8 mouse cellular contexts compared by ENCODE assay signal in genomic region chr5:72202016-72202415, GRCm38 (mm10). TPM values are rescaled to one million over a fixed set of nuclear protein-coding genes. Genes with fewer than 3 reads are reported as not detected.
A peak's percentile ranks its signal among the peaks of the same experiment; 100 is the strongest.
DNase-seq lines count a peak whose midpoint lies in the region; ATAC-seq and TF ChIP-seq lines count a peak whose summit lies in the region.

No protein-coding gene starts in this region.

- H3K4me1 ChIP-seq in megakaryocyte, embryonic 14.5 days: peaks cover 32% of the 10 kb centered on the region
- H3K4me1 ChIP-seq in heart, embryonic 12.5 days (replicated peaks): peaks cover 12% of the 10 kb centered on the region
- no peaks in the 10 kb centered on the region for H3K4me1 ChIP-seq in stomach, postnatal 0 days (replicated peaks; ENCODE audit: control insufficient read depth, insufficient read depth)

- no peak for TF ChIP-seq EP300 in stomach, postnatal 0 days (optimal IDR thresholded peaks at IDR 0.05)

- H3K27me3 ChIP-seq in megakaryocyte, embryonic 14.5 days (replicated peaks): no peaks in the 10 kb centered on the region
- H3K27me3 ChIP-seq in heart, embryonic 12.5 days (replicated peaks): no peaks in the 10 kb centered on the region
- no peaks in the 10 kb centered on the region for H3K27me3 ChIP-seq in stomach, postnatal 0 days (ENCODE audit: control insufficient read depth, insufficient read depth, low read length)

- H3K9ac ChIP-seq in heart, embryonic 12.5 days: no peak overlapping the region
- no peak overlapping the region for H3K9ac ChIP-seq in stomach, postnatal 0 days (ENCODE audit: low read length)

- H3K4me2 ChIP-seq in heart, embryonic 12.5 days: peak overlapping the region; percentile 39
- H3K4me2 ChIP-seq in stomach, postnatal 0 days (replicated peaks; ENCODE audit: low read depth): peak overlapping the region; percentile 31; the same call in 1 of the 2 replicates

- no peak for ATAC-seq in megakaryocyte, adult 5-6 weeks (ENCODE audit: poor library complexity, severe bottlenecking)
- no peak for ATAC-seq in heart, embryonic 12.5 days (ENCODE audit: insufficient number of reproducible peaks, low FRiP score)
- no peak for ATAC-seq in stomach, postnatal 0 days (ENCODE audit: low FRiP score, low TSS enrichment)
- no peak for ATAC-seq in cerebellum, adult (ENCODE audit: insufficient number of reproducible peaks, low FRiP score, low TSS enrichment)

- no peaks in the 10 kb centered on the region for H3K36me3 ChIP-seq in megakaryocyte, embryonic 14.5 days (replicated peaks; ENCODE audit: low read length)
- H3K36me3 ChIP-seq in heart, embryonic 12.5 days: no peaks in the 10 kb centered on the region
- H3K36me3 ChIP-seq in stomach, postnatal 0 days (ENCODE audit: control insufficient read depth, insufficient read depth, low read length): no peaks in the 10 kb centered on the region

- peak overlapping the region; percentile 5 for H3K4me3 ChIP-seq in megakaryocyte, embryonic 14.5 days (replicated peaks)
- no peak overlapping the region for H3K4me3 ChIP-seq in heart, embryonic 12.5 days
- H3K4me3 ChIP-seq in stomach, postnatal 0 days (ENCODE audit: low read depth, low read length): no peak overlapping the region

- DNase-seq in R1 (ENCODE audit: low read depth, low spot score): peak; percentile 84
- DNase-seq in kidney, postnatal 4 days: peak; percentile 12 to 37
- no peak for DNase-seq in stomach, postnatal 0 days (ENCODE audit: low spot score)
- DNase-seq in cerebellum, postnatal 14 days: no peak

- 0 out of 2 replicates have a peak, but pooled peaks cover 5% of the 10 kb centered on the region for H3K9me3 ChIP-seq in megakaryocyte, embryonic 14.5 days
- H3K9me3 ChIP-seq in heart, embryonic 12.5 days (replicated peaks): no peaks in the 10 kb centered on the region
- no peaks in the 10 kb centered on the region for H3K9me3 ChIP-seq in stomach, postnatal 0 days (ENCODE audit: control insufficient read depth, low read length)

- H3K27ac ChIP-seq in heart, embryonic 12.5 days (ENCODE audit: poor library complexity, severe bottlenecking): no peak overlapping the region
- H3K27ac ChIP-seq in stomach, postnatal 0 days (replicated peaks): peak overlapping the region; percentile 59

- WGBS in heart, embryonic 12.5 days: 42% methylated on average over 10 of the region's 10 CpGs
- 63% methylated on average over 10 of the region's 10 CpGs for WGBS in stomach, postnatal 0 days

- TF ChIP-seq CTCF in stomach, postnatal 0 days (IDR thresholded peaks at IDR 0.05; ENCODE audit: low read depth): no peak

RNA-seq across cellular contexts. Expression of gene Commd8, which starts 34.0 kb away (rescaled TPM):
- 5.4 TPM in 1 of 2 replicates, not detected in the other for polyA plus RNA-seq in megakaryocyte, embryonic 14.5 days (2012; ENCODE audit: insufficient read depth, low replicate concordance)
- 231 and 298 TPM in 2 replicates for total RNA-seq in megakaryocyte, adult 5-6 weeks (2015)
- 142 and 175 TPM in 2 replicates for total RNA-seq in megakaryocyte, adult 5-6 weeks (2017)
- polyA plus RNA-seq in heart, embryonic 12.5 days (2016; fragmentation: Nextera tagmentation; extraction: Ambion mirVana): 124 and 127 TPM in 2 replicates
- polyA plus RNA-seq in stomach, postnatal 0 days (2015; fragmentation: Nextera tagmentation; extraction: Ambion mirVana): 117 and 118 TPM in 2 replicates

Comparison
In these comparisons a context has a peak if more than half of its experiments do, and no peak if none do; other contexts are left out.
1. DNase-seq: peak in R1 (single experiment) and kidney, postnatal 4 days (2 of 2); none in stomach, postnatal 0 days (single experiment) and cerebellum, postnatal 14 days (0 of 2).
2. RNA of gene Commd8, which starts 34.0 kb away (polyA plus RNA-seq): 124 to 127 TPM in heart, embryonic 12.5 days and 117 to 118 TPM in stomach, postnatal 0 days; 5.4 TPM in megakaryocyte, embryonic 14.5 days; every median in the first group is over 10 times any median in the second.